Mouse (Mus musculus) lung, adult 2 months (tissue): Measurements from ENCODE around the gene Mettl8. TPM values are rescaled to one million over a fixed set of nuclear protein-coding genes. Genes with fewer than 3 reads are reported as not detected.
A peak's percentile ranks its signal among the peaks of the same experiment; 100 is the strongest.

Experiments used
- DNase-seq: peaks from one replicate; pipeline ENCODE4 v3.0.0; 2022
- H3K4me1 ChIP-seq: fragments of 200-500 bp; 2 replicates; pipeline ENCODE4 v1.6.1; 2011; ENCODE audit warnings: low read length; ENCODE audit not compliant: control insufficient read depth, insufficient read depth
- H3K4me3 ChIP-seq: fragments of 200-500 bp; replicated peaks from 2 replicates; pipeline ENCODE3; 2011; ENCODE audit warnings: low read depth, mild to moderate bottlenecking, control low read depth, low read length; ENCODE audit errors: extremely low read depth
- CTCF ChIP-seq: fragments of 200-500 bp; IDR thresholded peaks from 2 replicates; pipeline ENCODE4 v1.5.1; 2011; ENCODE audit warnings: mild to moderate bottlenecking, low read length, control low read depth; ENCODE audit not compliant: insufficient read depth
- POLR2A ChIP-seq: fragments of 200-500 bp; IDR thresholded peaks from 2 replicates; pipeline ENCODE4 v1.6.1; 2011; ENCODE audit warnings: low read depth, mild to moderate bottlenecking, control low read depth, low read length, borderline replicate concordance; ENCODE audit errors: extremely low read depth
- WGBS: fragments of 180-500 bp; shearing (Covaris S2); methylation state at CpG from one replicate; pipeline ENCODE4 v1.1.7; 2018; 5-methylcytosine and 5-hydroxymethylcytosine counted together
- polyA plus RNA-seq: library from polyadenylated mRNA; depleted of rRNA; stranded (reverse); fragments of >200 nt; gene quantifications from 2 replicates; pipeline ENCODE4 v1.2.3, GENCODE M21; 2012

Mettl8 gene
- polyA plus RNA-seq, 1 experiment, result 6.1 TPM

- Histone ChIP-seq H3K4me3 (no peak overlapping the region), H3K4me1 (no peaks in the 10 kb centered on the region; the same call in 1 of the 2 replicates)
- DNase-seq, result no peak
- TF ChIP-seq CTCF (no peak), POLR2A (no peak)
- 73% methylated on average over 2 of the region's 2 CpGs for WGBS
Observed at GRCm38 (mm10) chr2:70968305-70968704, 87.1 kb downstream of the Mettl8 start.

- TF ChIP-seq CTCF (no peak), POLR2A (no peak)
- no peak for DNase-seq
- WGBS, result 77% methylated on average over 1 of the region's 1 CpGs
- no peak overlapping the region for H3K4me3 ChIP-seq
- no peaks in the 10 kb centered on the region; the same call in 1 of the 2 replicates for H3K4me1 ChIP-seq
Observed at GRCm38 (mm10) chr2:70967216-70967615, 88.2 kb downstream of the Mettl8 start.

- H3K4me1 ChIP-seq, result no peaks in the 10 kb centered on the region; the same call in 1 of the 2 replicates
- WGBS, result 84% methylated on average over 2 of the region's 2 CpGs
- TF ChIP-seq POLR2A (no peak), CTCF (no peak)
- no peak overlapping the region for H3K4me3 ChIP-seq
- no peak for DNase-seq
Observed at GRCm38 (mm10) chr2:70964809-70965208, 90.6 kb downstream of the Mettl8 start.

- 100% methylated on average over 1 of the region's 1 CpGs for WGBS
- TF ChIP-seq POLR2A (no peak), CTCF (no peak)
- no peak for DNase-seq
- Histone ChIP-seq H3K4me3 (no peak overlapping the region), H3K4me1 (no peaks in the 10 kb centered on the region; the same call in 1 of the 2 replicates)
Observed at GRCm38 (mm10) chr2:70962921-70963320, 92.5 kb downstream of the Mettl8 start.

GRCm38 (mm10) chr2:70961086-70961941, 94.1 kb downstream of the Mettl8 start:
- no peak for DNase-seq
- H3K4me3 ChIP-seq, result no peak overlapping the region
- H3K4me1 ChIP-seq, result no peaks in the 10 kb centered on the region
- 75% methylated on average over 6 of the region's 6 CpGs for WGBS
- TF ChIP-seq CTCF, result no peak
- no peak for TF ChIP-seq POLR2A

- WGBS, result 73% methylated on average over 6 of the region's 6 CpGs
- TF ChIP-seq CTCF (no peak), POLR2A (no peak)
- DNase-seq, result no peak
- H3K4me1 ChIP-seq, result no peaks in the 10 kb centered on the region
- no peak overlapping the region for H3K4me3 ChIP-seq
Observed at GRCm38 (mm10) chr2:70960090-70960489, 95.3 kb downstream of the Mettl8 start.

GRCm38 (mm10) chr2:70959337-70959736, 96.0 kb downstream of the Mettl8 start:
- Histone ChIP-seq H3K4me3 (no peak overlapping the region), H3K4me1 (no peaks in the 10 kb centered on the region)
- DNase-seq, result no peak
- 76% methylated on average over 7 of the region's 7 CpGs for WGBS
- TF ChIP-seq CTCF, result no peak
- TF ChIP-seq POLR2A, result no peak

- WGBS, result 84% methylated on average over 7 of the region's 7 CpGs
- DNase-seq, result no peak
- H3K4me1 ChIP-seq, result no peaks in the 10 kb centered on the region
- no peak for TF ChIP-seq POLR2A
- TF ChIP-seq CTCF, result no peak
- H3K4me3 ChIP-seq, result no peak overlapping the region
Observed at GRCm38 (mm10) chr2:70958536-70958935, 96.8 kb downstream of the Mettl8 start.

GRCm38 (mm10) chr2:70953616-70954015, 101.8 kb downstream of the Mettl8 start:
- Histone ChIP-seq H3K4me1 (no peaks in the 10 kb centered on the region), H3K4me3 (no peak overlapping the region)
- WGBS, result 53% methylated on average over 2 of the region's 2 CpGs
- TF ChIP-seq POLR2A (no peak), CTCF (no peak)
- no peak for DNase-seq

GRCm38 (mm10) chr2:70951944-70952343, 103.4 kb downstream of the Mettl8 start:
- no peak for DNase-seq
- Histone ChIP-seq H3K4me3 (no peak overlapping the region), H3K4me1 (no peaks in the 10 kb centered on the region)
- no peak for TF ChIP-seq POLR2A
- TF ChIP-seq CTCF, result no peak
- WGBS, result 80% methylated on average over 2 of the region's 2 CpGs

GRCm38 (mm10) chr2:70944511-70945305, 110.7 kb downstream of the Mettl8 start:
- no peak overlapping the region for H3K4me3 ChIP-seq
- no peaks in the 10 kb centered on the region for H3K4me1 ChIP-seq
- TF ChIP-seq POLR2A (no peak), CTCF (no peak)
- WGBS, result 42% methylated on average over 8 of the region's 8 CpGs
- DNase-seq, result peak; percentile 31
